Mouse (Mus musculus) CH12.LX (cell line): ENCODE measurements around the gene Eepd1. TPM values are rescaled to one million over a fixed set of nuclear protein-coding genes. Genes with fewer than 3 reads are reported as not detected.

ENCODE experiments used
- DNase-seq: peaks from one replicate; pipeline ENCODE4 v3.0.0-alpha.2; 2013; ENCODE audit errors: extremely low read depth
- H3K27ac ChIP-seq: 2 replicates; pipeline ENCODE4 v1.5.1; 2012; ENCODE audit warnings: low read depth, mild to moderate bottlenecking, control low read depth, moderate library complexity; ENCODE audit not compliant: insufficient read depth
- H3K27me3 ChIP-seq: replicated peaks from 2 replicates; pipeline ENCODE3; 2012; ENCODE audit warnings: inconsistent platforms
- H3K36me3 ChIP-seq, 2 experiments: replicated peaks in 1 of 2; 2 replicates each; pipeline versions ENCODE3 to v1.6.1; 2012; ENCODE audit warnings: inconsistent platforms in 1 of 2, low read length in 1 of 2, mild to moderate bottlenecking in 1 of 2, mixed read lengths in 1 of 2, moderate library complexity in 1 of 2; ENCODE audit not compliant: control insufficient read depth in 1 of 2, insufficient read depth in 1 of 2
- H3K4me1 ChIP-seq, 2 experiments: 2 replicates each; pipeline ENCODE4 v1.6.1; 2012; ENCODE audit warnings: inconsistent platforms in 1 of 2, moderate library complexity in 1 of 2; ENCODE audit not compliant: insufficient read depth in 2 of 2, control insufficient read depth in 1 of 2
- H3K4me2 ChIP-seq: 2 replicates; pipeline ENCODE4 v1.6.1; 2012; ENCODE audit warnings: low read depth, mild to moderate bottlenecking, control low read depth; ENCODE audit not compliant: poor library complexity, insufficient read depth, severe bottlenecking
- H3K4me3 ChIP-seq, 3 experiments: fragments of 150-350 bp in 1 of 3; sonication (generic) in 1 of 3; replicated peaks in 1 of 3; 2 replicates each; pipeline versions ENCODE3 to v1.5.1; 2011 to 2012; ENCODE audit warnings: low read depth in 2 of 3, low read length in 2 of 3, mild to moderate bottlenecking in 2 of 3, moderate library complexity in 2 of 3, control low read depth in 1 of 3, improper control_type of control experiment in 1 of 3, inconsistent platforms in 1 of 3, mixed read lengths in 1 of 3; ENCODE audit not compliant: poor library complexity in 1 of 3
- H3K79me2 ChIP-seq: replicated peaks from 2 replicates; pipeline ENCODE4 v1.6.1; 2012; ENCODE audit warnings: mild to moderate bottlenecking, moderate library complexity; ENCODE audit not compliant: control insufficient read depth, poor library complexity, insufficient read depth, severe bottlenecking; ENCODE audit errors: extremely low read depth
- H3K9ac ChIP-seq: 2 replicates; pipeline ENCODE4 v1.6.1; 2012; ENCODE audit warnings: low read depth, mild to moderate bottlenecking, control low read depth, moderate library complexity; ENCODE audit not compliant: insufficient read depth
- H3K9me3 ChIP-seq: replicated peaks from 2 replicates; pipeline ENCODE3; 2012; ENCODE audit warnings: low read length, inconsistent platforms, mixed read lengths
- BHLHE40 ChIP-seq: IDR thresholded peaks from 2 replicates; pipeline ENCODE4 v1.6.1; 2011; ENCODE audit warnings: mild to moderate bottlenecking, low read depth, low read length, improper control_type of control experiment
- CHD1 ChIP-seq: IDR thresholded peaks from 2 replicates; pipeline ENCODE4 v1.6.1; 2012; ENCODE audit warnings: low read depth, low read length, improper control_type of control experiment, inconsistent platforms
- CTCF ChIP-seq, 2 experiments: IDR thresholded peaks in 1 of 2; conservative IDR thresholded peaks in 1 of 2; 2 replicates each; pipeline ENCODE4 v1.5.1; 2011 to 2012; ENCODE audit warnings: low read depth in 2 of 2, low read length in 2 of 2, improper control_type of control experiment in 1 of 2, inconsistent platforms in 1 of 2, mild to moderate bottlenecking in 1 of 2, moderate library complexity in 1 of 2
- ELF1 ChIP-seq: IDR thresholded peaks from 2 replicates; pipeline ENCODE4 v1.6.1; 2014; ENCODE audit warnings: low read depth, mild to moderate bottlenecking, inconsistent platforms, low read length, improper control_type of control experiment
- ETS1 ChIP-seq: conservative IDR thresholded peaks from 2 replicates; pipeline ENCODE4 v1.6.1; 2012; ENCODE audit warnings: low read depth, mild to moderate bottlenecking, inconsistent platforms, low read length, improper control_type of control experiment, moderate library complexity
- GABPA ChIP-seq: IDR thresholded peaks from 2 replicates; pipeline ENCODE4 v1.6.1; 2012; ENCODE audit warnings: low read depth, low read length, improper control_type of control experiment, inconsistent platforms; ENCODE audit not compliant: insufficient replicate concordance
- HCFC1 ChIP-seq: IDR thresholded peaks from 2 replicates; pipeline ENCODE4 v1.6.1; 2012; ENCODE audit warnings: low read depth, mild to moderate bottlenecking, inconsistent platforms, low read length, improper control_type of control experiment
- IRF4 ChIP-seq: IDR thresholded peaks from 2 replicates; pipeline ENCODE4 v1.6.1; 2014; ENCODE audit warnings: low read depth, mild to moderate bottlenecking, inconsistent platforms, low read length, improper control_type of control experiment
- JUN ChIP-seq: IDR thresholded peaks from 2 replicates; pipeline ENCODE4 v1.6.1; 2011; ENCODE audit warnings: low read depth, mild to moderate bottlenecking, low read length, improper control_type of control experiment, moderate library complexity; ENCODE audit not compliant: insufficient read depth
- KAT2A ChIP-seq: IDR thresholded peaks from 2 replicates; pipeline ENCODE4 v1.6.1; 2012; ENCODE audit warnings: low read length, improper control_type of control experiment, inconsistent platforms; ENCODE audit not compliant: insufficient replicate concordance
- MAFK ChIP-seq: IDR thresholded peaks from 2 replicates; pipeline ENCODE4 v1.6.1; 2011; ENCODE audit warnings: low read length, improper control_type of control experiment; ENCODE audit not compliant: insufficient replicate concordance
- MAX ChIP-seq: IDR thresholded peaks from 2 replicates; pipeline ENCODE4 v1.6.1; 2011; ENCODE audit warnings: low read length, improper control_type of control experiment
- MAZ ChIP-seq: IDR thresholded peaks from 2 replicates; pipeline ENCODE4 v1.6.1; 2012; ENCODE audit warnings: low read depth, mild to moderate bottlenecking, inconsistent platforms, low read length, improper control_type of control experiment, moderate library complexity
- MYC ChIP-seq: IDR thresholded peaks from 2 replicates; pipeline ENCODE4 v1.6.1; 2011; ENCODE audit warnings: low read depth, mild to moderate bottlenecking, improper control_type of control experiment, low read length
- NELFE ChIP-seq: IDR thresholded peaks from 2 replicates; pipeline ENCODE4 v1.6.1; 2011; ENCODE audit warnings: low read depth, low read length, improper control_type of control experiment
- NRF1 ChIP-seq: IDR thresholded peaks from 2 replicates; pipeline ENCODE4 v1.6.1; 2014; ENCODE audit warnings: low read depth, mild to moderate bottlenecking, inconsistent platforms, low read length, improper control_type of control experiment, moderate library complexity
- POLR2A ChIP-seq: IDR thresholded peaks from 2 replicates; pipeline ENCODE4 v1.6.1; 2011; ENCODE audit warnings: low read depth, mild to moderate bottlenecking, improper control_type of control experiment, low read length
- RAD21 ChIP-seq: IDR thresholded peaks from 2 replicates; pipeline ENCODE4 v1.6.1; 2011; ENCODE audit warnings: low read depth, mild to moderate bottlenecking, low read length, improper control_type of control experiment, moderate library complexity
- RCOR1 ChIP-seq: conservative IDR thresholded peaks from 2 replicates; pipeline ENCODE4 v1.6.1; 2012; ENCODE audit warnings: low read depth, mild to moderate bottlenecking, inconsistent platforms, low read length, improper control_type of control experiment
- SIN3A ChIP-seq: IDR thresholded peaks from 2 replicates; pipeline ENCODE4 v1.6.1; 2012; ENCODE audit warnings: low read length, improper control_type of control experiment, inconsistent platforms
- SMC3 ChIP-seq: IDR thresholded peaks from 2 replicates; pipeline ENCODE4 v1.6.1; 2011; ENCODE audit warnings: low read depth, low read length, improper control_type of control experiment
- TBP ChIP-seq: conservative IDR thresholded peaks from 2 replicates; pipeline ENCODE4 v1.6.1; 2011; ENCODE audit warnings: low read depth, low read length, improper control_type of control experiment
- USF2 ChIP-seq: conservative IDR thresholded peaks from 2 replicates; pipeline ENCODE4 v1.6.1; 2011; ENCODE audit warnings: low read depth, low read length, improper control_type of control experiment
- ZC3H11A ChIP-seq: IDR thresholded peaks from 2 replicates; pipeline ENCODE4 v1.6.1; 2012; ENCODE audit warnings: low read depth, mild to moderate bottlenecking, inconsistent platforms, low read length, improper control_type of control experiment
- ZNF384 ChIP-seq: IDR thresholded peaks from 2 replicates; pipeline ENCODE4 v1.6.1; 2012; ENCODE audit warnings: low read depth, low read length, improper control_type of control experiment, inconsistent platforms
- dilution Hi-C: fragments of 300-500 bp; cut with MboI; formaldehyde crosslinking; loops from 2 replicates; pipeline ENCODE4 v1.14.3; 2020; ENCODE audit warnings: low sequenced_read_pairs; ENCODE audit not compliant: extremely low pct_unique_long_range_greater_than_20kb, extremely low pct_ligation_motif_present
- in situ Hi-C: fragments of 300-500 bp; cut with MboI; formaldehyde crosslinking; loops from 3 replicates; pipeline ENCODE4 v1.14.3; 2019; ENCODE audit warnings: low sequenced_read_pairs, low pct_ligation_motif_present, low pct_unique_long_range_greater_than_20kb, mixed read lengths
- polyA plus RNA-seq: library from polyadenylated mRNA; unstranded; fragments of >175 nt; gene quantifications from 2 replicates; pipeline ENCODE4 v1.2.1, GENCODE M21; 2012; ENCODE audit warnings: low read depth; ENCODE audit not compliant: insufficient read length
- total RNA-seq, 2 experiments: library from RNA; depleted of rRNA; stranded (reverse); fragments of 300-350 nt in 1 of 2; fragments of >200 nt in 1 of 2; gene quantifications; 2 replicates each; pipeline ENCODE4 v1.2.3; 2012 to 2014

The Eepd1 gene
- total and polyA plus RNA-seq, 3 experiments, result 1.3 to 2.5 (median 2.2) TPM

DNA sequence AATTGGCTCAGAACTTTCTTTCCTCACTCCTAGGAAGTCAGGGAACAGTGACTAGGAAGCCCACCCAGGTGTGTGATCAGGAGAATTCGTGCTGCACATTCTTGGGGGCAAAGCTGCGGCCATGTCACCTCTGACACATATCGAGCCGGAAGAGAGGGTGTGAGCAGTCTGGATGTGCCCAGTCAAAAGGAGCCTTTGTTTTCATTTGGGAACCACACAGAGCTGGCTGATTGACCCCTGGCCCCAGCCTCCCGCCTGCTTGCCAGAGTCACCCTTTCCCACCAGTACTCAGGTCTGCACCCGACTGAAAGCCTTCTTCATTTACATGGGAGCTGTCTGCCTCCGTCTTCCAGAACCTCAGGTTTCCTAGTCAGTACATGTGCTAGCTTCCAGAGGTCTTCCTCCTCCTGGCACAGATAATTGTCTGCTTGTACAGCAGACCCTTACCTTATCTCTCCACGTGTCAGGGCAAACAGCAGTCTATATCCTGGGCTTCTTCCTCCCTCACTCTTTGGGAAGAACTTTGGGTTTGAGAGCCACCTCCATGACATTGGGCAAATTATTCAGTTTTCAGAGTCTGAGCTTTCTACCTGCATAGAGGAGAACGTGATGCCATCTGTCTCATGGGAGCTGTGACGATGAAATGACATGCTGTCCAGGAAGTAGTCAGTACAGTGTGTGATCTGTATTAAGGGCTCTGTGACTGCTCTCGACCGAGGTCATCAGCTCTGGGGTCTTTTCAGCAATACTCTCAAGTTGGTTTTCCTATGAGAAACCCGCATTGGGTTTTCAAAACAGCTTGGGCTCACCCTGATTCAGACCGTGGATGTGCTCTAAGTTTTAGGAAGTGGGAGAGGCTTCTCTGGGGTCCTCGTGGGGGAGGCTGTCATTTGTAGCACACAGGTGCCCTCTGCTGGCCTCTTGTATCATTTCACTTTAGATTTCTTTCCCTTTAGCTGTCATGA is 110.3 kb downstream of the Eepd1 start:
- H3K4me1 ChIP-seq, result peaks cover 0 to 16% of the 10 kb centered on the region in 2 experiments; a peak in 2 of 4 replicates
- peak overlapping the region in 1 of 3 experiments; percentile 38 for H3K4me3 ChIP-seq
- dilution Hi-C loops, result no loop called here
- no peaks in the 10 kb centered on the region for H3K9me3 ChIP-seq
- H3K79me2 ChIP-seq, result no peaks in the 10 kb centered on the region
- in situ Hi-C loops, result loop anchor here (5.0 kb wide), 1 partner anchor 269 kb away; no protein-coding TSS in a partner anchor
- no peak overlapping the region for H3K27ac ChIP-seq
- H3K4me2 ChIP-seq, result peak overlapping the region; percentile 73
- no peak overlapping the region; the same call in 1 of the 2 replicates for H3K9ac ChIP-seq
- peaks cover 0 to 4% of the 10 kb centered on the region in 2 experiments for H3K36me3 ChIP-seq
- H3K27me3 ChIP-seq, result no peaks in the 10 kb centered on the region
- DNase-seq, result peak; percentile 87
- TF ChIP-seq IRF4 (peak; percentile 89), MYC (peak; percentile 96), SMC3 (peak; percentile 93), ZC3H11A (peak; percentile 80; the same call in 1 of the 2 replicates), POLR2A (0 out of 2 replicates have a peak, but pooled peaks have one; percentile 27), ELF1 (peak; percentile 52), NELFE (no peak), TBP (peak; percentile 53; the same call in 1 of the 2 replicates), USF2 (0 out of 2 replicates have a peak, but pooled peaks have one; percentile 5), BHLHE40 (peak; percentile 73), ETS1 (no peak), KAT2A (no peak), RAD21 (peak; percentile 95), JUN (no peak), CTCF (conservative IDR thresholded peaks at IDR 0.05 in 1 of 2, IDR thresholded peaks at IDR 0.05 in 1 of 2; ENCODE audit: low read depth in 2 of 2, low read length in 2 of 2) (peak; percentile 51 to 93), MAX (peak; percentile 81), MAZ (0 out of 2 replicates have a peak, but pooled peaks have one; percentile 53), GABPA (no peak), NRF1 (no peak), HCFC1 (0 out of 2 replicates have a peak, but pooled peaks have one; percentile 16), ZNF384 (no peak), SIN3A (peak; percentile 58; the same call in 1 of the 2 replicates), CHD1 (no peak), RCOR1 (no peak), MAFK (no peak)
